Mouse (Mus musculus) cerebellum, adult 2 months (tissue): ENCODE data around the gene Adcy6.

ENCODE experiments used
- CTCF ChIP-seq: fragments of 200-500 bp; IDR thresholded peaks from 2 replicates; pipeline ENCODE4 v1.5.1; 2011; ENCODE audit warnings: low read depth, mild to moderate bottlenecking, control low read depth, low read length, moderate library complexity, borderline replicate concordance; ENCODE audit not compliant: insufficient read depth
- POLR2A ChIP-seq: fragments of 200-500 bp; IDR thresholded peaks from 2 replicates; pipeline ENCODE4 v1.6.1; 2011; ENCODE audit warnings: low read length, control low read depth, borderline replicate concordance; ENCODE audit not compliant: insufficient read depth

DNA sequence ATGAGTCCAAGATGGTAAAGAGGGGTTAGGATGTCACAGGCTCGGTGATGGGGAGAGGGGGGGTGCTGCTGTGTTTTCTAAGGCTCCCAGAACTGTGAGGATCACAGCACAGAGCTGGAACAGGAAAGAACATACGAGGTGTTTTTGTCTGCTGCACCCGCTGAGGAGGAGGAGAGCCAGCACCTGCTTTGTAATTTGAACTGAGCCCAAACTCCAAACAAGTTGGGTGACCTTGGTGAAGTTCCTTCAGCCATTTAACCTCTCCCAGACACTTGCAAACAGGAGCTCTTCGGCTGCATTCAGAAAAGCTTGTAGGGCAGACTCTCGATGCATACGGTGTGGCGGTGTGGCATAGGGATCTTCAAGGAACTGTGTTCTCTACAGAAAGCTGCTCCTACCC is 24.5 kb downstream of the Adcy6 start:
- TF ChIP-seq POLR2A (no peak), CTCF (no peak)
